Mouse (Mus musculus): ENCODE measurements around the gene Atf7ip. TPM values are rescaled to one million over a fixed set of nuclear protein-coding genes. Genes with fewer than 3 reads are reported as not detected.

The Atf7ip gene
- polyA plus RNA-seq, 1 experiment from 2014 or later, result 43.5 TPM

GRCm38 (mm10) chr6:136470321-136471230 is 35.4 kb upstream of the Atf7ip start:
- peak overlapping the region; percentile 13 for H3K4me2 ChIP-seq
- H3K9me3 ChIP-seq, result no peaks in the 10 kb centered on the region
- no peaks in the 10 kb centered on the region for H3K36me3 ChIP-seq
- 3% methylated on average over 31 of the region's 31 CpGs for WGBS
- no peak overlapping the region; the same call in 1 of the 2 replicates for H3K9ac ChIP-seq
- ATAC-seq (ENCODE audit: low FRiP score), result peak; percentile 67
- H3K4me3 ChIP-seq, result no peak overlapping the region
- H3K4me1 ChIP-seq (replicated peaks), result peaks cover 50% of the 10 kb centered on the region
- peak overlapping the region; percentile 95 for H3K27ac ChIP-seq
- no peaks in the 10 kb centered on the region for H3K27me3 ChIP-seq

- H3K27me3 ChIP-seq, result no peaks in the 10 kb centered on the region
- H3K9ac ChIP-seq, result no peak overlapping the region
- ATAC-seq (ENCODE audit: low FRiP score), result no peak
- WGBS, result 22% methylated on average over 5 of the region's 5 CpGs
- H3K27ac ChIP-seq, result peak overlapping the region; percentile 95
- H3K4me2 ChIP-seq, result no peak overlapping the region
- peaks cover 46% of the 10 kb centered on the region for H3K4me1 ChIP-seq (replicated peaks)
- no peak overlapping the region for H3K4me3 ChIP-seq
- no peaks in the 10 kb centered on the region for H3K36me3 ChIP-seq
- H3K9me3 ChIP-seq, result no peaks in the 10 kb centered on the region
Measured at GRCm38 (mm10) chr6:136471601-136472000, 34.4 kb upstream of the Atf7ip start.

GRCm38 (mm10) chr6:136472779-136473178 is 33.2 kb upstream of the Atf7ip start:
- H3K4me3 ChIP-seq, result no peak overlapping the region
- H3K4me2 ChIP-seq, result no peak overlapping the region
- 68% methylated on average over 6 of the region's 6 CpGs for WGBS
- no peak overlapping the region for H3K9ac ChIP-seq
- H3K27me3 ChIP-seq, result no peaks in the 10 kb centered on the region
- no peaks in the 10 kb centered on the region for H3K9me3 ChIP-seq
- no peaks in the 10 kb centered on the region for H3K36me3 ChIP-seq
- H3K4me1 ChIP-seq (replicated peaks), result peaks cover 43% of the 10 kb centered on the region
- no peak overlapping the region for H3K27ac ChIP-seq
- ATAC-seq (ENCODE audit: low FRiP score), result no peak

- H3K36me3 ChIP-seq, result no peaks in the 10 kb centered on the region
- H3K4me3 ChIP-seq, result no peak overlapping the region
- H3K9me3 ChIP-seq, result no peaks in the 10 kb centered on the region
- no peak overlapping the region for H3K27ac ChIP-seq
- no peak for ATAC-seq (ENCODE audit: low FRiP score)
- H3K4me1 ChIP-seq (replicated peaks), result peaks cover 41% of the 10 kb centered on the region
- no peak overlapping the region for H3K4me2 ChIP-seq
- no peaks in the 10 kb centered on the region for H3K27me3 ChIP-seq
- 86% methylated on average over 11 of the region's 11 CpGs for WGBS
- no peak overlapping the region for H3K9ac ChIP-seq
Measured at GRCm38 (mm10) chr6:136473472-136474129, 32.4 kb upstream of the Atf7ip start.

- WGBS, result 9% methylated on average over 6 of the region's 6 CpGs
Measured at GRCm38 (mm10) chr6:136475171-136475860, 30.7 kb upstream of the Atf7ip start.

GRCm38 (mm10) chr6:136477878-136478277 is 28.1 kb upstream of the Atf7ip start:
- Histone ChIP-seq H3K27me3 (no peaks in the 10 kb centered on the region), H3K36me3 (no peaks in the 10 kb centered on the region), H3K9me3 (peaks cover 7% of the 10 kb centered on the region; the same call in 1 of the 2 replicates), H3K27ac (no peak overlapping the region), H3K4me1 (replicated peaks) (peaks cover 12% of the 10 kb centered on the region), H3K4me3 (no peak overlapping the region), H3K4me2 (no peak overlapping the region), H3K9ac (no peak overlapping the region)
- 73% methylated on average over 1 of the region's 1 CpGs for WGBS
- no peak for ATAC-seq (ENCODE audit: low FRiP score)

More at GRCm38 (mm10) chr6:136475171-136475860, 30.7 kb upstream of the Atf7ip start:
- peak overlapping the region; percentile 13; the same call in 1 of the 2 replicates for H3K27ac ChIP-seq
- H3K4me2 ChIP-seq, result no peak overlapping the region
- H3K9me3 ChIP-seq, result no peaks in the 10 kb centered on the region
- peaks cover 27% of the 10 kb centered on the region for H3K4me1 ChIP-seq (replicated peaks)
- H3K27me3 ChIP-seq, result no peaks in the 10 kb centered on the region
- H3K36me3 ChIP-seq, result no peaks in the 10 kb centered on the region
- peak overlapping the region; percentile 26 for H3K9ac ChIP-seq
- ATAC-seq (ENCODE audit: low FRiP score), result no peak
- no peak overlapping the region for H3K4me3 ChIP-seq

GRCm38 (mm10) chr6:136483531-136483930 is 22.4 kb upstream of the Atf7ip start:
- no peak overlapping the region for H3K4me2 ChIP-seq
- 85% methylated on average over 2 of the region's 2 CpGs for WGBS
- ATAC-seq (ENCODE audit: low FRiP score), result no peak
- H3K4me1 ChIP-seq (replicated peaks), result peaks cover 8% of the 10 kb centered on the region; the same call in 1 of the 2 replicates
- no peaks in the 10 kb centered on the region for H3K27me3 ChIP-seq
- H3K4me3 ChIP-seq, result no peak overlapping the region
- H3K9ac ChIP-seq, result no peak overlapping the region
- H3K36me3 ChIP-seq, result no peaks in the 10 kb centered on the region
- H3K27ac ChIP-seq, result no peak overlapping the region
- peaks cover 11% of the 10 kb centered on the region; the same call in 1 of the 2 replicates for H3K9me3 ChIP-seq

- Histone ChIP-seq H3K4me1 (replicated peaks) (peaks cover 8% of the 10 kb centered on the region; the same call in 1 of the 2 replicates), H3K9me3 (peaks cover 11% of the 10 kb centered on the region; the same call in 1 of the 2 replicates), H3K4me3 (no peak overlapping the region), H3K9ac (no peak overlapping the region), H3K36me3 (no peaks in the 10 kb centered on the region), H3K27me3 (no peaks in the 10 kb centered on the region), H3K27ac (no peak overlapping the region), H3K4me2 (no peak overlapping the region)
- no peak for ATAC-seq (ENCODE audit: low FRiP score)
- 91% methylated on average over 3 of the region's 3 CpGs for WGBS
Measured at GRCm38 (mm10) chr6:136484093-136484492, 21.9 kb upstream of the Atf7ip start.

GRCm38 (mm10) chr6:136486166-136486565 is 19.8 kb upstream of the Atf7ip start:
- H3K27ac ChIP-seq, result no peak overlapping the region
- H3K36me3 ChIP-seq, result no peaks in the 10 kb centered on the region
- H3K4me3 ChIP-seq, result no peak overlapping the region
- H3K9ac ChIP-seq, result no peak overlapping the region
- 56% methylated on average over 4 of the region's 4 CpGs for WGBS
- H3K4me2 ChIP-seq, result no peak overlapping the region
- no peaks in the 10 kb centered on the region for H3K27me3 ChIP-seq
- H3K4me1 ChIP-seq (replicated peaks), result peaks cover 8% of the 10 kb centered on the region; the same call in 1 of the 2 replicates
- ATAC-seq (ENCODE audit: low FRiP score), result no peak
- 0 out of 2 replicates have a peak, but pooled peaks cover 5% of the 10 kb centered on the region for H3K9me3 ChIP-seq

- Histone ChIP-seq H3K27me3 (no peaks in the 10 kb centered on the region), H3K36me3 (no peaks in the 10 kb centered on the region), H3K9ac (peak overlapping the region; percentile 55; the same call in 1 of the 2 replicates), H3K4me1 (replicated peaks) (peaks cover 8% of the 10 kb centered on the region; the same call in 1 of the 2 replicates), H3K4me2 (peak overlapping the region; percentile 45), H3K9me3 (0 out of 2 replicates have a peak, but pooled peaks cover 4% of the 10 kb centered on the region), H3K27ac (no peak overlapping the region), H3K4me3 (peak overlapping the region; percentile 22)
- 0 out of 2 replicates have a peak, but pooled peaks have one; percentile 24 for ATAC-seq (ENCODE audit: low FRiP score)
- WGBS, result 45% methylated on average over 36 of the region's 36 CpGs
Measured at GRCm38 (mm10) chr6:136486801-136487553, 19.0 kb upstream of the Atf7ip start.

- Histone ChIP-seq H3K4me2 (no peak overlapping the region), H3K27ac (no peak overlapping the region), H3K27me3 (no peaks in the 10 kb centered on the region), H3K4me3 (no peak overlapping the region), H3K9ac (no peak overlapping the region), H3K9me3 (0 out of 2 replicates have a peak, but pooled peaks cover 4% of the 10 kb centered on the region), H3K36me3 (no peaks in the 10 kb centered on the region), H3K4me1 (replicated peaks) (peaks cover 8% of the 10 kb centered on the region; the same call in 1 of the 2 replicates)
- WGBS, result 100% methylated on average over 1 of the region's 1 CpGs
- ATAC-seq (ENCODE audit: low FRiP score), result 0 out of 2 replicates have a peak, but pooled peaks have one; percentile 21
Measured at GRCm38 (mm10) chr6:136487554-136487950, 18.4 kb upstream of the Atf7ip start.
